Mouse (Mus musculus): ENCODE data around the gene Bzw1.

DNA sequence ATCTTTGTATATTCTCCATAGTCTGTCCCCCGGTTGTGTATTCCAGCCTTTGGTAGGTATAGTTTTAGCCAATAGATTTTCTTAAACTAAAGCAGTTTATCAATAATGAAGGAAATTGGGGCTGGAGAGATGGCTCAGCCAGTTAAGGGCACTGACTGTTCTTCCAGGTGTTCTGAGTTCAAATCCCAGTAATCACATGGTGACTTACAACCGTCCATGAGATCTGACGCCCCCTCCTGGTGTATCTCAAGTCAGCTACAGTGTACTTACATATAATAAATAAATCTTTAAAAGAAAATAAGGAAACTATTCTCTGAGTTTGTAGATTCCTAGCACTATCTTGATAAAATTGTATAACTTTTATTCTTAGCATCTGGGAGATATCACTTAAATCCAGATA is 2.6 kb downstream of the Bzw1 start:
- TF ChIP-seq POLR2A (IDR thresholded peaks at IDR 0.05; ENCODE audit: control insufficient read depth, low read depth, low read length) (no peak), CTCF (IDR thresholded peaks at IDR 0.05; ENCODE audit: control insufficient read depth, insufficient read depth, insufficient replicate concordance, low read depth, low read length) (no peak)
